Mouse (Mus musculus) embryonic facial prominence, embryonic 10.5 days (tissue): ENCODE results near the gene Ccnd3. TPM values are rescaled to one million over a fixed set of nuclear protein-coding genes. Genes with fewer than 3 reads are reported as not detected.
"Not testable (repeated sequence)": the region's sequence is repeated elsewhere in the genome, so short reads cannot be mapped to it uniquely, and the experiment has no call there.

Experiments
- DNase-seq: peaks from one replicate; pipeline ENCODE4 v3.0.0-alpha.2; 2017; ENCODE audit warnings: low spot score
- H3K27ac ChIP-seq: fragments of 300-500 bp; sonication (generic); replicated peaks from 2 replicates; pipeline ENCODE4 v1.5.1; 2016; ENCODE audit warnings: mild to moderate bottlenecking
- H3K27me3 ChIP-seq: fragments of 300-500 bp; sonication (generic); replicated peaks from 2 replicates; pipeline ENCODE4 v1.6.1; 2016; ENCODE audit warnings: low read depth, mild to moderate bottlenecking; ENCODE audit not compliant: poor library complexity, severe bottlenecking
- H3K36me3 ChIP-seq: fragments of 300-500 bp; sonication (generic); replicated peaks from 2 replicates; pipeline ENCODE4 v1.6.1; 2016; ENCODE audit warnings: mild to moderate bottlenecking, moderate library complexity
- H3K4me1 ChIP-seq: fragments of 300-500 bp; sonication (generic); 2 replicates; pipeline ENCODE4 v1.6.1; 2016
- H3K4me3 ChIP-seq: fragments of 300-500 bp; sonication (generic); 2 replicates; pipeline ENCODE4 v1.5.1; 2016; ENCODE audit warnings: mild to moderate bottlenecking, moderate library complexity
- H3K9me3 ChIP-seq: fragments of 300-500 bp; sonication (generic); 2 replicates; pipeline ENCODE4 v1.6.1; 2016; ENCODE audit warnings: mild to moderate bottlenecking
- WGBS: fragments of 180-500 bp; shearing (Covaris S2); methylation state at CpG from one replicate; pipeline ENCODE4 v1.1.7; 2016; 5-methylcytosine and 5-hydroxymethylcytosine counted together
- polyA plus RNA-seq: library from polyadenylated mRNA; unstranded; fragments of >200 nt; fragmentation: Nextera tagmentation; extraction: Ambion mirVana; gene quantifications from 2 replicates; pipeline ENCODE4 v1.2.1, GENCODE M21; 2016

Ccnd3 gene
- polyA plus RNA-seq, 1 experiment from 2014 or later = 335 TPM

DNA sequence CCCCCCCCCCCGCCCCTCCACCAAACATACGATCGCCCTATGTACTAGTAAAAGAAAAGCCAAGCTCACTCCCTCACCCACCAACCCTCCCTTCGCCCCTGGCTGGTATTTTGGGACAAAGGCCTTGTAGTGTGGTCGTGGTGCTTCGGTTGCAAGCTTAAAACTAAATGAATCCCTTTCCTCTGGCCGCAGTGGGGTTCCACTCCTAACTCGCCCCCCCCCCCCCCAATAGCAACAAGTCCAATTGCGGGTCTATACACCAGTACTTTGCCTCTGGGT, 90.1 kb downstream of the Ccnd3 start:
- H3K4me3 ChIP-seq = peak overlapping the region; percentile 96
- WGBS = under 1% methylated on average over 9 of the region's 9 CpGs
- no peaks in the 10 kb centered on the region for H3K9me3 ChIP-seq
- H3K36me3 ChIP-seq = peaks cover 36% of the 10 kb centered on the region
- peaks cover 48% of the 10 kb centered on the region for H3K4me1 ChIP-seq
- peak overlapping the region; percentile 91 for H3K27ac ChIP-seq
- H3K27me3 ChIP-seq = no peaks in the 10 kb centered on the region
- no peak for DNase-seq

DNA sequence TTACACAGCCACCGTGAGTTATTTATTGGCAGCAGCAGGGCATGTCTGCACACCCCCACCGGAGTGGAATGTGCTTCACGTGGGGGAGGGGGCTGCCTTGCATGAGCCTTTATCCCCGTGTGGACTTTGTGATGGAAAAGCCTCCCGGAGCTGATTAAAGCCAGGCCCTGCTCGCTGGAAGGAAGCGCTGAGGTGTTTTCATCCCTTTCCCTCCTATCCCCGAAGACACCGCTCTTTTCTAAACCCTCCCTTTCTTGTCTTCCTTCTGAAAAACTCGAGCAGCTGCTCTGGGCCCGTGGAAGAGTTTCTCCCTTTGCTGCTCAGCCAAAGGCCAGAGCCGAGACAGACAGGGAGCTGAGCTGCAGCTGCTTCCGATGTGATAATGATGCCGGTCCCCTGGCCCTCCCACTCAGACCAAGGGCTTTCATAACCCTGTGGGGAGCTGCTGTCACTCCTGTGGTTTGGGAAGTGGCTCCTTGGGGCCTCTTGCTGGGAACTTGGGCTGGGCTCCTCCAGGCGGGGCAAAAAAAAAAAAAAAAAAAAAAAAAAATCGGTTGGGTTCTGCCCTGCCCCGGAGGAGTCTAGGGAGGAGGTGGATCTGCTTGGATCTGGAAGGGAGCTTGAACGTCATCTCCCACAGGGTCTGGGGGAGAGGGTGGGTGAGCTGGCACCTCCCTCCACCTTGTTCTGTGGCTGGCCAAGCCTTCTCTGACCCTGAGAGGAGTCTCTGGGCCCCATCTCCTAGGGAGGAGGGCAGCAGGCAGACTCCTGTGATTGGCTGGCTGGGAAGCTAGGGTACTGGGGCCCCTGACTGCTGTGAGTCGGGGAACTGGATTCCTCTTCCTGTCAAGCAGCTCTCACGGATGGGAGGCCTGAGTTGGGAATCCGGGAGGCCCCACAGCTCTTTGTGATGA, 90.7 kb downstream of the Ccnd3 start:
- Histone ChIP-seq H3K4me3 (peak overlapping the region; percentile 96), H3K9me3 (no peaks in the 10 kb centered on the region), H3K27me3 (no peaks in the 10 kb centered on the region), H3K36me3 (peaks cover 42% of the 10 kb centered on the region), H3K4me1 (peaks cover 48% of the 10 kb centered on the region), H3K27ac (peak overlapping the region; percentile 91)
- DNase-seq = peak; percentile 88
- WGBS = under 1% methylated on average over 21 of the region's 21 CpGs

- H3K9me3 ChIP-seq = no peaks in the 10 kb centered on the region
- H3K4me1 ChIP-seq = peaks cover 48% of the 10 kb centered on the region
- H3K36me3 ChIP-seq = peaks cover 50% of the 10 kb centered on the region
- 27% methylated on average over 6 of the region's 6 CpGs for WGBS
- H3K27ac ChIP-seq = peak overlapping the region; percentile 91
- no peak for DNase-seq
- H3K27me3 ChIP-seq = no peaks in the 10 kb centered on the region
- H3K4me3 ChIP-seq = peak overlapping the region; percentile 96
Measured at GRCm38 (mm10) chr17:47596162-47596838, 91.4 kb downstream of the Ccnd3 start.

DNA sequence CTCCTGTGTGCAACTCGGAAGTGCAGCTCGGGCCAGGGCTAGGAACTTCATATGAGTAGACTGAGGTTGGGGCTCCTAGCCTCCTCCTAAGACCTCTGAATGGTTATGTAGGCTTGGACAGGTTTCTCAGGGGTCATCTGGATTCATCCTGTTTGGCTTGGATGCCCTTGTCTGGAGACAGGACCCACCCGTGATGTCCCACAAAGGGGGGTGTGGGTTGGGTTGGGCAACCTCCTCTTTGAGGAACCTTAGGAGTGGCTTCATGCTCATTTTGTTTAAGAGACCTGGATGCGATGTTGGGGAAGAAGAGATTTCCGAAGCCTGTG, 92.0 kb downstream of the Ccnd3 start:
- H3K27me3 ChIP-seq = no peaks in the 10 kb centered on the region
- peak overlapping the region; percentile 91 for H3K27ac ChIP-seq
- H3K9me3 ChIP-seq = no peaks in the 10 kb centered on the region
- WGBS = 77% methylated on average over 5 of the region's 5 CpGs
- H3K4me1 ChIP-seq = peaks cover 48% of the 10 kb centered on the region
- H3K4me3 ChIP-seq = peak overlapping the region; percentile 96
- no peak for DNase-seq
- peaks cover 55% of the 10 kb centered on the region for H3K36me3 ChIP-seq

- H3K4me1 ChIP-seq = peaks cover 48% of the 10 kb centered on the region
- WGBS = 73% methylated on average over 13 of the region's 13 CpGs
Measured at GRCm38 (mm10) chr17:47597261-47597660, 92.4 kb downstream of the Ccnd3 start.

GRCm38 (mm10) chr17:47597838-47598579, 93.2 kb downstream of the Ccnd3 start:
- DNase-seq = peak; percentile 69
- no peaks in the 10 kb centered on the region for H3K9me3 ChIP-seq
- H3K27me3 ChIP-seq = no peaks in the 10 kb centered on the region
- H3K4me1 ChIP-seq = peaks cover 43% of the 10 kb centered on the region
- peak overlapping the region; percentile 91; the same call in 1 of the 2 replicates for H3K27ac ChIP-seq
- peaks cover 67% of the 10 kb centered on the region for H3K36me3 ChIP-seq
- peak overlapping the region; percentile 96 for H3K4me3 ChIP-seq
- WGBS = 35% methylated on average over 10 of the region's 10 CpGs

More at GRCm38 (mm10) chr17:47597261-47597660, 92.4 kb downstream of the Ccnd3 start:
- H3K9me3 ChIP-seq = no peaks in the 10 kb centered on the region
- peak overlapping the region; percentile 96 for H3K4me3 ChIP-seq
- no peaks in the 10 kb centered on the region for H3K27me3 ChIP-seq
- no peak for DNase-seq
- peak overlapping the region; percentile 91 for H3K27ac ChIP-seq
- peaks cover 60% of the 10 kb centered on the region for H3K36me3 ChIP-seq

DNA sequence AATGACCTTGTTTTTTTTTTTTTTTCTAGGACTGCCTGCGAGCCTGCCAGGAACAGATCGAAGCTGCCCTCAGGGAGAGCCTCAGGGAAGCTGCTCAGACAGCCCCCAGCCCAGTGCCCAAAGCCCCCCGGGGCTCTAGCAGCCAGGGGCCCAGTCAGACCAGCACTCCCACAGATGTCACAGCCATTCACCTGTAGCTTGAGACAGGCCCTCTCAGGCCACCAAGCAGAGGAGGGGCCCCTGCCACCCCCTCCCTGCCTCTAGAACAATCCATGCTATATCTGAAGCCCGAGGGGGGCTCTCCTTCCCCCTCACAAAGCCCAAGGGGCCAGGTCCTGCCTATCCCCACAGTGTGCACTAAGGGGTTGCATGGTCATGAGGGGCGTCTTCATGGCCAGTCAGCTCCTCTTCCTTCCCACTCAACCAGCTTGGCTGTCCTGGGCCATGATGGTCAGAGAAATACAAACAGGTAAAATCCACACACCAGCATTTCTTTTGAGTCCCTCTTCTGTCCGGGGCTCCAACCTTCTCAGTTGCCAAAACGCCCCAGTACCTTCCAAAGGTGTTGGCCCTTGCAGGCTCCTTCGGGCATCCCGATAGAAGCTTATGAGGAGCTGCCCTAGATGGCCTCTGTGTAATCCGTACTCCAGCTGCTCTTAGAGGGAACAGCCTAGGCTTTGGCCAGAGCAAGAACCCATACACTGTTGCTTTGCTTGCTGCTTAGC, 93.9 kb downstream of the Ccnd3 start:
- not testable (repeated sequence) for DNase-seq, H3K27me3 ChIP-seq, H3K27ac ChIP-seq, H3K9me3 ChIP-seq
- Histone ChIP-seq H3K36me3 (peaks cover 71% of the 10 kb centered on the region), H3K4me1 (peaks cover 41% of the 10 kb centered on the region), H3K4me3 (peak overlapping the region; percentile 96; the same call in 1 of the 2 replicates)
- 83% methylated on average over 10 of the region's 10 CpGs for WGBS

DNA sequence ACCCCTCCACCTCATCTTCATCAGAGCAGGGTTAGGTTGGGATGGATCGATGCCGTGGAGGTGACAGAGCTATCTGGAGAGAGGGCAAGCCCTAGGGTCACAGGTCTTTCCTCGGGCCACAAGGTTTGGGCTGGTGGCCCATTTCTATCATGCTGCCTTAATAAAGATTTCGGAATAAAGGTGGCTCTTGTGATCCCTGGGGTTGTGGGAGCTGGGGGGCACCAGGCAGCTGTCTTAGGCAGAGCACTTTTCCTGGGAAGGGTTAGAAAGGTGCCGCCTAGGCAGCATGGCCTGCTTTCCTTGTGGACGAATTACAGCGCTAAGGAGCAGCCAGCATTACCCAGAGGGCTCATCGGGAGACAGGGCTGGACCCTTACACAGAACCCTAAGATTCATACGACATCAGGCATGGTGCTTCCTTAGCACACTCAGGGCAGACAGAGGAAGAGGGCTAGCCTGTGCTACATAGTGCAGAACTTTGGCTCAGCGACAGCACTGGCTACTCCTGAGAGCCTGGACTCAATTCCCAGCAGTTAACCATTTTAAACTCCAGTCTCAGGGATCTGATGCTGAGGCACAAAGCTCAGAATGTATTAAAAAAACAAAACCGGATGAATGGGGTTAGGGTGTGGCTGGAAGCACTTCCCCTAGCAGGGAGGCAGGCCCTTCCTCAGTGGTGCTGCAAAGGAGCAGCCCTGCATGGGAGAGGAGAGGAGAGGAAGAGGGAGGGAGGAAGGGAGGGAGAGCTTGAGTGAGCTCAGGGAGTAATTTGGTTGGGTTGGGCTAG, 94.9 kb downstream of the Ccnd3 start:
- no peaks in the 10 kb centered on the region for H3K9me3 ChIP-seq
- no peak overlapping the region for H3K27ac ChIP-seq
- no peaks in the 10 kb centered on the region for H3K27me3 ChIP-seq
- peaks cover 81% of the 10 kb centered on the region for H3K36me3 ChIP-seq
- WGBS = 77% methylated on average over 11 of the region's 11 CpGs
- no peak for DNase-seq
- H3K4me3 ChIP-seq = no peak overlapping the region
- peaks cover 39% of the 10 kb centered on the region for H3K4me1 ChIP-seq

DNA sequence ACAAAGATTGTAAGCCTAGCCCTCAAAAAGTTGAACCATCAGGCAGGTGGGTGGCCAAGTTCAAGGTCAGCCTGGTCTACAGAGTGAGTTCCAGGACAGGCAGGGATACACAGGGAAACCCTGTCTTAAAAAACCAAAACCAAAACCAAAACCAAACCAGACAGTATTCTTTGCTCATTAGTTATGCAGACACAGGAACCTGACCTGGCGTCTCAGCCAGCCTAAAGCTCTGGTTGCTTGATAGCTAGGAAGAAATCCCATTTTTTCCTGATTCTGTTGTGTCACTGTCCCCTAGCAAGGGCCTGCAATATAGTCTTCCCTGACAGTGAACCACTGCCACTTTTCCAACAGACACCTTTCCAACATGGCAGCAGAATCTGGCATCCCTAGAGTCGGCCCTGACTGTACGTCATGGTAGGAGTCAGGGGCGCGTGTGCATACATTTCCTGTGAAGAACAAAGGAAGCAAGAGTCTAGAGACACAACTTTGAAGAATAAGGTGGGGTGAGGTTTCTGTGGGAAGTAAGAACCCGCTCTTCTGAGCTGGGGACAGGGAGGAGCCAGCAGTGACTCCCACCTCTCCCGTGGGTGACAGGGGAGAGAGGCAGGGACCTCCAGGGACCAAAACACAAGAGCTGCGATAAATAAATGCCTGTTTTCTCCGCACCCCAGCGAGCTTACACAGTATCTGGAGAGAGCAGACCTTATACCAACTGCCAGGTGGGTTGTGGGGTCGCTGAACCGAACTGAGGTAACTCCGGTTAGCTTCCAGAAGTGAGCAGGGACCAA, 95.9 kb downstream of the Ccnd3 start:
- no peak for DNase-seq
- Histone ChIP-seq H3K4me3 (no peak overlapping the region), H3K9me3 (no peaks in the 10 kb centered on the region), H3K27ac (no peak overlapping the region), H3K36me3 (peaks cover 92% of the 10 kb centered on the region), H3K4me1 (peaks cover 28% of the 10 kb centered on the region), H3K27me3 (no peaks in the 10 kb centered on the region)
- 91% methylated on average over 13 of the region's 13 CpGs for WGBS

GRCm38 (mm10) chr17:47601389-47601755, 96.5 kb downstream of the Ccnd3 start:
- no peaks in the 10 kb centered on the region for H3K9me3 ChIP-seq
- H3K4me1 ChIP-seq = peaks cover 23% of the 10 kb centered on the region
- H3K36me3 ChIP-seq = peaks cover 97% of the 10 kb centered on the region
- DNase-seq = no peak
- no peaks in the 10 kb centered on the region for H3K27me3 ChIP-seq
- no peak overlapping the region for H3K27ac ChIP-seq
- H3K4me3 ChIP-seq = no peak overlapping the region
- 94% methylated on average over 10 of the region's 10 CpGs for WGBS

DNA sequence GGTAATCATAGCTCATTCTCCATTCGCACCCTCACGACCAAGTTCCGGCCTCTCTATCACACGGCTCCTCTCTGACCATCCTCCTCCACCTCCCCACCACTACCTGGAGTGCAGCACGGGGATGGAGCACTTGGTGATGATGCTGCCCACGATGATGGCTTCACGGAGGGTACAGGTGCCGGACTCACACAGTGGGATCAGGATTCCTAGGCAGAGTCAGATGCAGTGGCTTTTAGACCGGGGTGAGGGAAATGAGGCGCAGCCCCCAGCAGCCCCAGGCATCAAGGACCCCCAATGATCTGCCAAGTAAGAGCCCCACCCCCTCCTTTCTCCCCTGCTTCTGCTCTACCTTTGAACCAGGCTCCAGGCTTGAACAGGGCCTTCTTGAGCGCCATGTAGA, 97.4 kb downstream of the Ccnd3 start:
- Histone ChIP-seq H3K27ac (no peak overlapping the region), H3K9me3 (no peaks in the 10 kb centered on the region), H3K4me1 (peaks cover 13% of the 10 kb centered on the region), H3K4me3 (no peak overlapping the region), H3K36me3 (peaks cover 97% of the 10 kb centered on the region), H3K27me3 (no peaks in the 10 kb centered on the region)
- DNase-seq = no peak
- 92% methylated on average over 11 of the region's 11 CpGs for WGBS
